Mouse (Mus musculus) heart, postnatal 0 days (tissue): ENCODE data around the gene Lypd3. TPM values are rescaled to one million over a fixed set of nuclear protein-coding genes. Genes with fewer than 3 reads are reported as not detected.
A peak's percentile ranks its signal among the peaks of the same experiment; 100 is the strongest.

Experiments
- ATAC-seq: fragments of 200-750 bp; cut with Nextera tagmentation; 2 replicates; pipeline ENCODE4 v1.8.0; 2017; ENCODE audit warnings: low read depth, moderate number of reproducible peaks, moderate library complexity; ENCODE audit not compliant: insufficient read depth
- DNase-seq: peaks from one replicate; pipeline ENCODE4 v3.0.0-alpha.2; 2016; ENCODE audit warnings: low spot score
- H3K27ac ChIP-seq: fragments of 300-500 bp; sonication (generic); 2 replicates; pipeline ENCODE4 v1.5.1; 2014; ENCODE audit warnings: low read depth, mild to moderate bottlenecking
- H3K27me3 ChIP-seq: fragments of 300-500 bp; sonication (generic); 2 replicates; pipeline ENCODE4 v1.6.1; 2014; ENCODE audit warnings: low read length, mixed read lengths; ENCODE audit not compliant: control insufficient read depth, insufficient read depth
- H3K36me3 ChIP-seq: fragments of 300-500 bp; sonication (generic); replicated peaks from 2 replicates; pipeline ENCODE4 v1.6.1; 2014; ENCODE audit warnings: low read length, mixed read lengths; ENCODE audit not compliant: control insufficient read depth, insufficient read depth
- H3K4me1 ChIP-seq: fragments of 300-500 bp; sonication (generic); 2 replicates; pipeline ENCODE4 v1.6.1; 2014; ENCODE audit warnings: antibody characterized with exemption; ENCODE audit not compliant: control insufficient read depth, insufficient read depth
- H3K4me2 ChIP-seq: fragments of 300-500 bp; sonication (generic); 2 replicates; pipeline ENCODE4 v1.6.1; 2014; ENCODE audit warnings: low read depth, mild to moderate bottlenecking, low read length, moderate library complexity
- H3K4me3 ChIP-seq: fragments of 300-500 bp; sonication (generic); 2 replicates; pipeline ENCODE4 v1.5.1; 2014; ENCODE audit warnings: low read depth, low read length
- H3K9ac ChIP-seq: fragments of 300-500 bp; sonication (generic); replicated peaks from 2 replicates; pipeline ENCODE4 v1.6.1; 2014; ENCODE audit warnings: low read depth, low read length, mixed read lengths
- H3K9me3 ChIP-seq: fragments of 300-500 bp; sonication (generic); replicated peaks from 2 replicates; pipeline ENCODE4 v1.6.1; 2016; ENCODE audit warnings: low read length; ENCODE audit not compliant: control insufficient read depth
- CTCF ChIP-seq: IDR thresholded peaks from 2 replicates; pipeline ENCODE4 v1.5.1; 2016; ENCODE audit warnings: antibody characterized with exemption, control low read depth, low read depth
- EP300 ChIP-seq: IDR thresholded peaks from 2 replicates; pipeline ENCODE4 v1.6.1; 2016; ENCODE audit warnings: antibody characterized with exemption, low read depth
- WGBS: fragments of 180-500 bp; shearing (Covaris S2); extraction: QIAGEN DNeasy Blood & Tissue Kit; methylation state at CpG from one replicate; pipeline ENCODE4 v1.1.7; 2014; 5-methylcytosine and 5-hydroxymethylcytosine counted together
- polyA plus RNA-seq: library from polyadenylated mRNA; unstranded; fragments of >200 nt; fragmentation: Nextera tagmentation; extraction: Ambion mirVana; gene quantifications from 2 replicates; pipeline ENCODE4 v1.2.1, GENCODE M21; 2015
- total RNA-seq: library from RNA; depleted of rRNA; stranded (reverse); fragments of >200 nt; gene quantifications from 2 replicates; pipeline ENCODE4 v1.2.3, GENCODE M21; 2014; ENCODE audit warnings: low replicate concordance

Lypd3 gene
- total and polyA plus RNA-seq, 2 experiments from 2014 or later: not detected

DNA sequence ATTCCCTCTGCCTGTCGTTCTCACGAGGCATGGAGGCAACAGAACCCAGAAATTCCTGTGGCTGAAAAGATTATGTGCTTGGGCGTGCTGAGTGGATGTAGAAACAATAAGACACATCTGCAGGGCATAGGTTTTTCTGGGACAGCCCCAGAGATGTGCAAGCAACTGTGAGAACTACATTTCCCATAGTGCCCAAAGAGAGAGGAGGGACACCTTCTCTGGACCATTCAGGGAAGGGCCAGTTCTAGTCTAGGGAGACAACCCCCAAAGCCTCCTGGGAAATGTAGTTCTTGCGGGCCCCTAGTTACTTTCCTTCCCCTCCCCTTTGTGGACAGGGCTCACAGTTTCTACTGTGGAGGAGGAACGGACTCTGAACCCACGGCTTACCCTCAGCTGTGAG, 28.3 kb upstream of the Lypd3 start:
- Histone ChIP-seq H3K27ac (no peak overlapping the region), H3K9me3 (no peaks in the 10 kb centered on the region), H3K36me3 (no peaks in the 10 kb centered on the region; the same call in 1 of the 2 replicates), H3K4me1 (peaks cover 3% of the 10 kb centered on the region; the same call in 1 of the 2 replicates), H3K4me3 (peak overlapping the region; percentile 2; the same call in 1 of the 2 replicates), H3K4me2 (no peak overlapping the region), H3K9ac (no peak overlapping the region), H3K27me3 (peaks cover 37% of the 10 kb centered on the region)
- WGBS: 49% methylated on average over 6 of the region's 6 CpGs
- ATAC-seq (peak; percentile 74), DNase-seq (peak; percentile 71)
- no peak for TF ChIP-seq EP300
- TF ChIP-seq CTCF: no peak

DNA sequence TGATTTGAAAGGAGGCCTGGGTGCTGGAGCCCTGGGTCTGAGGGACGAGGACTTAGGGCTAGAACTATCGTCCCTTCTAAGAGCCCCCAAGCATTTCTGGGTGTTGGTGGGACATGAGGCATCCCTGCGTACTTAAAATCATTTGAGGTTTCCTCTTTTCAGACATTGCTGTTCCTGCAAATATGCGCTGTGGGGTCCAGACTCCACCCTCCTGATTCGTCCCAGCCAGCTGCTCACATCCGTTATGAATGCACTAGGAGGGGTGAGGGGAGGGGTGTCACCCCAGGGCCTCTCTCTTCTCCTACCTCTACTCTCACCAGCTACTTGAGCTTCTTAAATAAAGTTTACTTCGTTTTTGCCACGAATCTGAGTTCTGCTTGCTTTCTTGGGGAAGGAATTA, 27.8 kb upstream of the Lypd3 start:
- H3K27me3 ChIP-seq: peaks cover 43% of the 10 kb centered on the region

DNA sequence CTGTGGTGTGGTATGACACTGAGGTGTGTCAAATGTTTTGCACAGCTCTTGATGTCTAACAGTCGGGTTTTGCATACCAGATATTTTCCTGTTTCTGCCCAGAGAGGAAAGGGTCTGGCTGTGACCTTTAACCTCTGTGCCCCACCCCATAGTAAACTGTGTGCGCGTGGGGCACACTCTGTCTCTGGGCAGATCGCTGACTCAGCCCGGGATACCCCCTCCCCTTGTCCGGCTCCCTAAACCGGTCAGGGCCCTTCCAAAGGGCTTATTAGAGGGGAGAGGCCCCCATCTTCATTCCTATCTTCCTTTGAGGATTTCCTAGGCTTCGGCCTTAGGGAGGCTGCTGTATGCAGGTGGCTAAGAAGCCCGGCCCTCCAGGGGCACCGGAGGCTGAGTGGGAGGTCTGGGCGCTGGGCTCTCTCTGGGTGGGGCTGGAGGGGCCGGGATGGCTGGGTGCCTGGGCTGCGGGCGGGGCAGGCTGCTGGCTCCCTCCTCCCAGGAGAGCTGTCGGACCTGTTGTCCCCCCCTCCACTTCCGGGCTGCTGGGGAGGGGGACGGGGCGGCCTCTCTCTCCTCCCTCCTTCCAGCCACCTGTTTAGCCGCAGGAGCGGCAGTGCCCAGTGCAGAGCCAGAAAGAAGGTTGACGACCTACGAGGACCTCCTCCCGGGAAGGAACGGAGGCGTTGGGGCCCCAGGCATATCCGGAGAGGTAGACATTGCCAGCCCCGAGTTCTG, 26.0 kb upstream of the Lypd3 start, which contains the start of gene Phldb3:
Gene Phldb3 (plus strand): TSS at position 620 of the 735 bp plus-strand sequence.
- H3K4me1 ChIP-seq: peaks cover 3% of the 10 kb centered on the region; the same call in 1 of the 2 replicates

More for the DNA sequence above, 27.8 kb upstream of the Lypd3 start:
- H3K9me3 ChIP-seq: no peaks in the 10 kb centered on the region
- H3K4me1 ChIP-seq: peaks cover 3% of the 10 kb centered on the region; the same call in 1 of the 2 replicates
- no peaks in the 10 kb centered on the region; the same call in 1 of the 2 replicates for H3K36me3 ChIP-seq
- no peak overlapping the region for H3K9ac ChIP-seq
- DNase-seq: no peak
- no peak overlapping the region for H3K4me2 ChIP-seq
- WGBS: 72% methylated on average over 8 of the region's 8 CpGs
- H3K4me3 ChIP-seq: peak overlapping the region; percentile 2; the same call in 1 of the 2 replicates
- TF ChIP-seq EP300: no peak
- no peak for TF ChIP-seq CTCF
- no peak for ATAC-seq
- no peak overlapping the region for H3K27ac ChIP-seq

DNA sequence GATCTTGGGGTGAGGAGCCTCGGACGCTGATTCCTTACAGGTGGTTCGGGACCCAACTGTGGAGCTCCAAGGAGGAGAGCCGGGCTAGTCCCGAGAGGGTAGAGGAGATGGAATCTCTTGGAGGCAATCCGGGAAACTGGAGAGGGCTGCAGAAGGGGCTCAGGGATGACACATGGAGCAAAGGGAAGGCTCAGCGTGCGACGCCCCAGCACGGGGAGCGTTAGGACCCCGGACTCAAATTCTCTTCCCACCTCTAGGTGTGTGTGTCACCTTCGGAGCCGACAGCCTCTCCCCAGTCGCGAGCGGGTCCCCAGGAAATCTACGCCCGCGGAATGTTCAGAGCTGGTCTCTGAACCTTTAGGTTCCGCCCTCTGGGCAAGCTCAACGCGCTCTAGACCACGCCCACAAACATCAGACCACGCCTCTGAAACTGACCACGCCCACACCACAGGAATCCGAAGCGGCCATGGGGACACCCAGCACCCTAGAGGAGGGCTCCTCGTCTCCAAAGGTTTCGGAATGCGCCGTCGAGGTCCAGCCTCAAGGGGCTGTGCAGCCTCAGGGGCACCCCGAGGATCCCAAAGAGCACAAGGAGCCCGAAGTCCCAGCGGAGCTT, 25.4 kb upstream of the Lypd3 start:
- Histone ChIP-seq H3K9me3 (no peaks in the 10 kb centered on the region), H3K4me2 (peak overlapping the region; percentile 58), H3K4me1 (peaks cover 3% of the 10 kb centered on the region; the same call in 1 of the 2 replicates), H3K27me3 (peaks cover 49% of the 10 kb centered on the region), H3K4me3 (peak overlapping the region; percentile 47), H3K36me3 (no peaks in the 10 kb centered on the region), H3K27ac (no peak overlapping the region), H3K9ac (no peak overlapping the region)
- peak; percentile 46 for DNase-seq
- 1% methylated on average over 36 of the region's 36 CpGs for WGBS
- TF ChIP-seq CTCF: no peak
- no peak for TF ChIP-seq EP300
- ATAC-seq: peak; percentile 74

More for the DNA sequence above, 26.0 kb upstream of the Lypd3 start, which contains the start of gene Phldb3:
- Histone ChIP-seq H3K36me3 (no peaks in the 10 kb centered on the region), H3K4me2 (peak within 1 kb of the TSS; percentile 58), H3K4me3 (peak within 1 kb of the TSS; percentile 47), H3K9me3 (no peaks in the 10 kb centered on the region), H3K27me3 (peaks cover 49% of the 10 kb centered on the region), H3K27ac (no peak within 1 kb of the TSS), H3K9ac (no peak within 1 kb of the TSS)
- WGBS: 6% methylated on average over 27 of the region's 27 CpGs
- DNase-seq: no peak
- TF ChIP-seq CTCF: no peak
- TF ChIP-seq EP300: no peak
- no peak for ATAC-seq

DNA sequence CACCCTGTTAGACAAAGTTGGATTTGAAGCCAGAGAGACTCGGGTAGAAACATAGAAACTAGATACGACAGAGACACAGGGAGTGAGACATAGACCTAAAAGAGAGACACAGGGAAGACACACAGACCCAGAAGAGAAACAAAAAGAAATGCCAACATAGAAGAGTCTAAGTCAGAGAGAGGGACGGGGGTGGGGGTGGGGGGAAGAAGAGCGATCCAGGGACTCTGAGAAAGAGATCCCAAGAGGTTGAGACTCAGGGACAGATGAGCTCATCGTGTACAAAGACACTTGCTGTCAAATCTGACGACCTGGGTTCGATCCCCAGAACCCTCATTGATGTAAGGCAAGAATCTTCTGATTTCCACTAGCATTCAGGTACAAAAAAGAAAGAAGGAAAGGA, 24.6 kb upstream of the Lypd3 start:
- no peak for TF ChIP-seq EP300
- TF ChIP-seq CTCF: no peak
- Histone ChIP-seq H3K9me3 (no peaks in the 10 kb centered on the region), H3K4me2 (peak overlapping the region; percentile 58), H3K27me3 (peaks cover 49% of the 10 kb centered on the region), H3K4me1 (peaks cover 3% of the 10 kb centered on the region; the same call in 1 of the 2 replicates), H3K27ac (no peak overlapping the region), H3K36me3 (no peaks in the 10 kb centered on the region), H3K9ac (no peak overlapping the region), H3K4me3 (peak overlapping the region; percentile 47)
- WGBS: 10% methylated on average over 7 of the region's 7 CpGs
- no peak for ATAC-seq
- no peak for DNase-seq
